Mouse (Mus musculus) WW6 (cell line): ENCODE measurements around the gene Selenom.

Source experiments
- DNase-seq: peaks from one replicate; pipeline ENCODE4 v3.0.0-alpha.2; 2013; ENCODE audit warnings: low read depth, low spot score

Gene Selenom

DNA sequence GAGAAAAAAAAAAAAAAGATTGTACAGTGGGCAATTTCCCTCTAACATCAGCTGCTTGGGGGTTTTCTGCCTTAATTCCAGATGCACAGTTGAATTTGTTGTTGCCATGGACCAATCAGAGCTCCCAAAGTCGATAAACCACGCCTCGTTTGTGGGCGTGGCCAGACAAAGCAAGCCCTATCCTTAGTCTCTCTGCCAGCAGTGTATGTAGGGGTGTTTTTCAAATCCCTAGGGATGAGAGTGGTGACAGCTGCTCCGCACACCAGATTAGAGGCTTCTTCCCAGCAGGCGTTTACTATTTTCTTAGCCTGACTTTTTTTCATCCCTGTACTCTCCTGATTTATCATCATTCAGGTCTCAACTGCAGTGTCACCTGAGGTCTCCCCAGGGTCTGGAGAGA is 33.5 kb downstream of the Selenom start:
- DNase-seq, result no peak

DNA sequence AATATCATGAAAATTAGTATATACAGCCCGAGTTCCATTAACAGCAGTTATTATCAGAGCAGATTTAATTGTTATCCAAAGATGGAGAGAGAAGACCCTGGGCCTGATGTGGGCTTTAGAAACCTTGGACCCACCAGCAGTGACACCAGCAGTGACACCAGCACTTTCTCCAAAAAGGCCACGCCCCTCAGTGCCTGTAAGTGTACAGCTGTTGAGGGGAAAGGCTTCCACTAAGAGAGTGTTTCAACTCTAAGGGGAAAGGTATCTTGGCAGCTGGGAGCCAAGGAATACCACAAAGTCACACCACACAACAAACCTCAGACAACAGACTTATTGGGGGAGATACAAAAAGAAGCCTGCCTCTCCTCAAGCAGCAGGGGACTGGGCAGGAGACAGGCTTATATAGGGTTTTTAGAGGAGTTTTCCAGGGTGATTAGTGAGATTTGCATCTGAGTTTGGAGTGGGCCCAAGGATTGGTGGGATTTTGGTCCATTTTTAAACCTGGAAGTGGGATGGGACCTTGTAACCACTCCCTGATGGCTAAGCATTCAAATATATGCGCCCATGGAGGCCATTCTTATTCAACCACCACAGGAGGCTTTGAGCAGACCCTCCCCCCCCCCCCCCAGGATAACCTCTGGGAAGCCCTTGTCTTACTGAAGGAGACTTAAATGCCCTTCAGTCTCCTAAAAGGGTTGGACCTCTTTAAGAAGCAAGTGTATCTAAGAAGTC is 34.2 kb downstream of the Selenom start:
- no peak for DNase-seq

GRCm38 (mm10) chr11:3549791-3550190 is 35.3 kb downstream of the Selenom start:
- DNase-seq, result no peak

DNA sequence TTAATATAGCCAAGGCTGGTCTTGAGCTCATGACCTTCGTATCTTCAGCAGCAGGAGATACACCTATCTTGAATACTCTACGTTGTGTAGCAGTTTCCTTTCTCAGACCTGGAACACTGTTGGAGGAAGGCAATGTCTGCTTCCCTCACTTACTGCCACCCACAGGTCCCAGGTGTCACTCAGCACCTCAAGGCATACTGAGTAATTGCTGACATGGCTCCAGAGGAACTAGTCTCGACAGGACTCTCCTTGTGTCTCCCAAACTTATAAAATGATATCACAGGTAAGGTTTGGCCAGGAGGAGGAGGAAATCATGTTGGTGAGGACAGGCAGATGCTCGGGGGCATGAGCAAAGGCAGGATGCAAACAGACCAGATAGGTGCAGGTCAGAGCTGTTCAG is 40.5 kb downstream of the Selenom start:
- DNase-seq, result no peak

DNA sequence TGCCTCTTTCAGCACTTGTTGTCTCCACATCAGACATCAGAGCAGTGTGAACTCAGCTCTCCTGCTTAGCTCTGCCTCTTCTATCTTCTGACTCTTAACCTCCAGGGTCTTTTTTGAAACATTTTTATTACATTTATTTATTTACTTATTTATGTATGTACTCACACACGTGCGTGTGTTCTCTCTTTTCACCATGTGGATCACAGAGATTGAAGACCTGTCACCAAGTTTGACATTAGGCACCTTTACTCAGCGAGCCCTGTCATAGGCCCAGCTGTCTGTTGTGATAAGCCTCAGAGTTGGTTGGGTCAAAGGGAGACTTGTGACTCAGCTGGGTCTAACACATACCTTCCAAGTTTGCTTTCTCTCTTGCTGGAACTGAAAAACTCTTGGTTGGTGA is 43.4 kb downstream of the Selenom start:
- DNase-seq, result no peak

GRCm38 (mm10) chr11:3560202-3560601 is 45.7 kb downstream of the Selenom start:
- DNase-seq, result no peak

DNA sequence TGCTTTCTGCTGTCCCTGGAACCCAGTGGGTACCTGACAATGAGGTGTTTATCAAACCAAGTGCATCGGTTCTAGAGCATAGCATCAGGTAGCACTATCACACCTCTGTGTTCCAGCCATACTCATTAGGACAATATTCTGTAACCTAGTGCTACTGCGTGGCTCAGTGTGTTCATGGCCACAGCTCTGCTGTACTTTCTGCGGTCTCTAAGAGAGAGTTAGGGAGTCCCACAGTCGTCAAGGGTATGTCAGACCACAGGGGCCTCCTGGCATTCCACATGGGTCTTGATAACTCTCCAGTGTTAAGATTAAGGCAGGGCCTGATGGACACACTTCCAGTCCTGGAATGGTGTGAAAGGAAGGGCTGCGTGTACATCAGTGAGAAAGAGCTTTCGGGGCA is 49.4 kb downstream of the Selenom start:
- no peak for DNase-seq

- DNase-seq, result no peak
Observed at GRCm38 (mm10) chr11:3564451-3564850, 50.0 kb downstream of the Selenom start.

DNA sequence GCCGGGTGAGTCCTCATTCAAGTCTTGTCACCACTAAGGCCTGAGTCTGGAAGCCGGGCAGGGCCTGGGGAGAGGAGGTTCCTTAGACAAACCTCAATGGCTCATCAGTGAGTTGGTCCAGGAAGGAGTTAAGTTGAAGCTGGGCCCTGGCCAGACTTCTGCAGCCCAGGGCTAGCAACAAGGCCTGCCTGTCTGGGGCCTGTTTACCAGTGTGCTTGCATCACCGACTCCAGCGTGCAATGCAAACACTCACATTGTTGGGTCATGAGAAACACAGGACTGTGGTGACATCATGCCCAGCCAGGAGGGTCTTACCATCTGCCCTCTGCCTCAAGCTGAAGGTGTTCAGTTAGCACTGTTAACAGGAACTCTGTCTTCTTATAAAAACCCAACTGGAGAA is 51.5 kb downstream of the Selenom start:
- no peak for DNase-seq
